Mouse (Mus musculus) small intestine, adult 2 months (tissue): ENCODE results near the gene Ppfia1. TPM values are rescaled to one million over a fixed set of nuclear protein-coding genes. Genes with fewer than 3 reads are reported as not detected.

ENCODE experiments used
- H3K27ac ChIP-seq: fragments of 200-500 bp; 2 replicates; pipeline ENCODE4 v1.5.1; 2012; ENCODE audit warnings: low read depth, low read length, control low read depth, inconsistent platforms; ENCODE audit not compliant: insufficient read depth
- H3K27me3 ChIP-seq: fragments of 200-500 bp; 2 replicates; pipeline ENCODE4 v1.6.1; 2012; ENCODE audit warnings: mild to moderate bottlenecking, moderate library complexity, low read length, inconsistent platforms; ENCODE audit not compliant: control insufficient read depth, insufficient read depth
- H3K36me3 ChIP-seq: fragments of 200-500 bp; 2 replicates; pipeline ENCODE4 v1.6.1; 2012; ENCODE audit warnings: mild to moderate bottlenecking, low read length, control low read depth, inconsistent platforms; ENCODE audit not compliant: control insufficient read depth, insufficient read depth
- H3K4me1 ChIP-seq: fragments of 200-500 bp; 2 replicates; pipeline ENCODE4 v1.6.1; 2012; ENCODE audit warnings: low read length, inconsistent platforms, mixed read lengths; ENCODE audit not compliant: control insufficient read depth, insufficient read depth, insufficient read length
- H3K4me3 ChIP-seq: fragments of 200-500 bp; 2 replicates; pipeline ENCODE4 v1.5.1; 2012; ENCODE audit warnings: low read depth, mild to moderate bottlenecking, control low read depth, inconsistent platforms, low read length, moderate library complexity
- CTCF ChIP-seq: fragments of 200-500 bp; IDR thresholded peaks from 2 replicates; pipeline ENCODE4 v1.5.1; 2012; ENCODE audit warnings: low read depth, mild to moderate bottlenecking, control low read depth, inconsistent platforms, low read length, moderate library complexity, mixed read lengths; ENCODE audit not compliant: insufficient replicate concordance, insufficient read length; ENCODE audit errors: extremely low read depth
- POLR2A ChIP-seq: fragments of 200-500 bp; IDR thresholded peaks from 2 replicates; pipeline ENCODE4 v1.6.1; 2012; ENCODE audit warnings: low read depth, mild to moderate bottlenecking, control low read depth, inconsistent platforms, low read length, moderate library complexity
- WGBS: fragments of 180-500 bp; shearing (Covaris S2); methylation state at CpG from one replicate; pipeline ENCODE4 v1.1.7; 2018; 5-methylcytosine and 5-hydroxymethylcytosine counted together
- polyA plus RNA-seq: library from polyadenylated mRNA; depleted of rRNA; stranded (reverse); fragments of >200 nt; gene quantifications from 2 replicates; pipeline ENCODE4 v1.2.3, GENCODE M21; 2012

The Ppfia1 gene
- polyA plus RNA-seq, 1 experiment: 22.3 TPM

GRCm38 (mm10) chr7:144521927-144522326, 31.6 kb downstream of the Ppfia1 start:
- no peaks in the 10 kb centered on the region for H3K27me3 ChIP-seq
- WGBS: 81% methylated on average over 2 of the region's 2 CpGs
- no peak for TF ChIP-seq CTCF
- TF ChIP-seq POLR2A: no peak

GRCm38 (mm10) chr7:144519852-144520251, 33.7 kb downstream of the Ppfia1 start:
- TF ChIP-seq POLR2A: no peak
- H3K36me3 ChIP-seq: peaks cover 31% of the 10 kb centered on the region
- no peak overlapping the region for H3K27ac ChIP-seq
- H3K4me1 ChIP-seq: no peaks in the 10 kb centered on the region
- no peak overlapping the region for H3K4me3 ChIP-seq
- no peaks in the 10 kb centered on the region for H3K27me3 ChIP-seq
- WGBS: 92% methylated on average over 5 of the region's 5 CpGs

More at GRCm38 (mm10) chr7:144521927-144522326, 31.6 kb downstream of the Ppfia1 start:
- H3K4me1 ChIP-seq: no peaks in the 10 kb centered on the region
- H3K4me3 ChIP-seq: no peak overlapping the region
- H3K36me3 ChIP-seq: peaks cover 18% of the 10 kb centered on the region
- H3K27ac ChIP-seq: no peak overlapping the region

GRCm38 (mm10) chr7:144516711-144517110, 36.8 kb downstream of the Ppfia1 start:
- Histone ChIP-seq H3K4me1 (no peaks in the 10 kb centered on the region), H3K27me3 (no peaks in the 10 kb centered on the region), H3K4me3 (no peak overlapping the region), H3K27ac (peak overlapping the region; percentile 32), H3K36me3 (peaks cover 50% of the 10 kb centered on the region)
- WGBS: 37% methylated on average over 5 of the region's 5 CpGs
- TF ChIP-seq CTCF (no peak), POLR2A (no peak)

- no peaks in the 10 kb centered on the region for H3K4me1 ChIP-seq
- peaks cover 74% of the 10 kb centered on the region for H3K36me3 ChIP-seq
- no peak overlapping the region for H3K27ac ChIP-seq
- no peak overlapping the region for H3K4me3 ChIP-seq
- 94% methylated on average over 4 of the region's 4 CpGs for WGBS
- no peaks in the 10 kb centered on the region for H3K27me3 ChIP-seq
- TF ChIP-seq POLR2A: no peak
- no peak for TF ChIP-seq CTCF
Measured at GRCm38 (mm10) chr7:144509090-144509489, 44.4 kb downstream of the Ppfia1 start.

GRCm38 (mm10) chr7:144506807-144507206, 46.7 kb downstream of the Ppfia1 start:
- 93% methylated on average over 1 of the region's 1 CpGs for WGBS
- Histone ChIP-seq H3K4me3 (no peak overlapping the region), H3K27me3 (no peaks in the 10 kb centered on the region), H3K27ac (no peak overlapping the region), H3K4me1 (no peaks in the 10 kb centered on the region), H3K36me3 (peaks cover 79% of the 10 kb centered on the region)
- TF ChIP-seq POLR2A (no peak), CTCF (no peak)

- no peak overlapping the region for H3K4me3 ChIP-seq
- peaks cover 69% of the 10 kb centered on the region for H3K36me3 ChIP-seq
- 90% methylated on average over 4 of the region's 4 CpGs for WGBS
- TF ChIP-seq POLR2A (no peak), CTCF (no peak)
- H3K27ac ChIP-seq: no peak overlapping the region
- H3K27me3 ChIP-seq: no peaks in the 10 kb centered on the region
- H3K4me1 ChIP-seq: no peaks in the 10 kb centered on the region
Measured at GRCm38 (mm10) chr7:144503959-144504358, 49.6 kb downstream of the Ppfia1 start.

GRCm38 (mm10) chr7:144492931-144493330, 60.6 kb downstream of the Ppfia1 start:
- 90% methylated on average over 1 of the region's 1 CpGs for WGBS
- peaks cover 58% of the 10 kb centered on the region for H3K36me3 ChIP-seq
- TF ChIP-seq POLR2A: no peak
- no peak for TF ChIP-seq CTCF

GRCm38 (mm10) chr7:144490201-144490873, 63.2 kb downstream of the Ppfia1 start:
- WGBS: 85% methylated on average over 8 of the region's 8 CpGs
- no peak overlapping the region for H3K27ac ChIP-seq
- H3K27me3 ChIP-seq: no peaks in the 10 kb centered on the region
- TF ChIP-seq CTCF (no peak), POLR2A (no peak)
- H3K4me3 ChIP-seq: no peak overlapping the region
- no peaks in the 10 kb centered on the region for H3K4me1 ChIP-seq
- peaks cover 46% of the 10 kb centered on the region for H3K36me3 ChIP-seq

More at GRCm38 (mm10) chr7:144492931-144493330, 60.6 kb downstream of the Ppfia1 start:
- Histone ChIP-seq H3K27ac (no peak overlapping the region), H3K4me1 (no peaks in the 10 kb centered on the region), H3K4me3 (no peak overlapping the region), H3K27me3 (no peaks in the 10 kb centered on the region)
